Mouse (Mus musculus): ENCODE results near the gene Ssc4d. TPM values are rescaled to one million over a fixed set of nuclear protein-coding genes. Genes with fewer than 3 reads are reported as not detected.

Ssc4d gene
- polyA plus RNA-seq, 1 experiment from 2014 or later = 1.4 TPM

DNA sequence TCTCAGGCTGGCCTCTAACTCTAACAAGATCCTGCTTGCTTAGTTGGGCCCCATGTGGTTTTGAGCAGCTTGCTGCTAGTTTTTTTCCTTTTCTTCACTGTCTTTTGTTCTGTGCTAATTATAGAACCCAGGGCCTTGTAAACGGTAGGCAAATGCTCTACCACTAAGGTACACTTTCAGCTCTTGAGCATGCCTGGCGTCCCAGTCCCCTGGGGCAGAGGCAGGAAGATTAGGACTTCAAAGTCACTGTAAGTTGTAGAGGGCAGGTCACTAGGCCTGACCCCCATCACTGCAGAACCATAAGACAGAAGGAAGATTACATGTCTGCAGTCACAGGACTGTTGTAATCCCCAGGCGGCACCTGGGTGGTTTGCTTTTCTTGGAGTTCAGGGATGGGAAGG lies 28.4 kb upstream of the Ssc4d start:
- H3K4me2 ChIP-seq (ENCODE audit: low read length) = no peak overlapping the region
- H3K36me3 ChIP-seq (ENCODE audit: control insufficient read depth, insufficient read depth, low read length) = peaks cover 23% of the 10 kb centered on the region
- H3K4me1 ChIP-seq (ENCODE audit: control insufficient read depth, insufficient read depth, low read length) = no peaks in the 10 kb centered on the region
- H3K27ac ChIP-seq (replicated peaks; ENCODE audit: low read depth, low read length) = no peak overlapping the region
- ATAC-seq (ENCODE audit: low FRiP score, low TSS enrichment) (no peak), DNase-seq (no peak)
- H3K27me3 ChIP-seq (ENCODE audit: control insufficient read depth, insufficient read depth, low read length) = no peaks in the 10 kb centered on the region
- H3K9ac ChIP-seq (replicated peaks; ENCODE audit: low read length) = no peak overlapping the region
- WGBS = 44% methylated on average over 3 of the region's 3 CpGs
- no peak overlapping the region for H3K4me3 ChIP-seq (replicated peaks; ENCODE audit: low read depth, low read length)
- H3K9me3 ChIP-seq (ENCODE audit: control insufficient read depth, low read length) = no peaks in the 10 kb centered on the region

DNA sequence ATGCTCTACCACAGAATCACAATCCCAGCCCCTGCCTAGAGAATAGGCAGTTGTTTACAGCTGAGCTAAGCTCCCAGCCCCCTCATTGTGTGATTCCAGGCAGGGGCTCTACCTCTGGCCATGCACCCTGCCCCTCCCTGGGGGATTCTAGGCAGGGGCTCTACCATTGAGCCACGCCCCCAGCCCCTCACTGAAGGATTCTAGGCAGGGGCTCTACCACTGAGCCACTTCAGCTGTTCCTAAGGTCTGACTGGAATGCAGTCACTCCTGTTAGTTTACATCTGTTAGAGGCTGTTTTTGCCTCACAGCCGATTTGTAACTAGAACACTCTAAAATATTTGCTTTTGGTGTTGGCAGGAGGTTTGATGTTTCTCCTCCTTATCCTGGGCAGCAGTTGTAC lies 28.0 kb upstream of the Ssc4d start:
- Histone ChIP-seq H3K4me2 (ENCODE audit: low read length) (no peak overlapping the region), H3K27me3 (ENCODE audit: control insufficient read depth, insufficient read depth, low read length) (no peaks in the 10 kb centered on the region), H3K36me3 (ENCODE audit: control insufficient read depth, insufficient read depth, low read length) (peaks cover 27% of the 10 kb centered on the region), H3K27ac (replicated peaks; ENCODE audit: low read depth, low read length) (no peak overlapping the region), H3K9ac (replicated peaks; ENCODE audit: low read length) (no peak overlapping the region), H3K9me3 (ENCODE audit: control insufficient read depth, low read length) (no peaks in the 10 kb centered on the region), H3K4me1 (ENCODE audit: control insufficient read depth, insufficient read depth, low read length) (no peaks in the 10 kb centered on the region), H3K4me3 (replicated peaks; ENCODE audit: low read depth, low read length) (no peak overlapping the region)
- 69% methylated on average over 2 of the region's 2 CpGs for WGBS
- no peak for DNase-seq
- ATAC-seq (ENCODE audit: low FRiP score, low TSS enrichment) = no peak

DNA sequence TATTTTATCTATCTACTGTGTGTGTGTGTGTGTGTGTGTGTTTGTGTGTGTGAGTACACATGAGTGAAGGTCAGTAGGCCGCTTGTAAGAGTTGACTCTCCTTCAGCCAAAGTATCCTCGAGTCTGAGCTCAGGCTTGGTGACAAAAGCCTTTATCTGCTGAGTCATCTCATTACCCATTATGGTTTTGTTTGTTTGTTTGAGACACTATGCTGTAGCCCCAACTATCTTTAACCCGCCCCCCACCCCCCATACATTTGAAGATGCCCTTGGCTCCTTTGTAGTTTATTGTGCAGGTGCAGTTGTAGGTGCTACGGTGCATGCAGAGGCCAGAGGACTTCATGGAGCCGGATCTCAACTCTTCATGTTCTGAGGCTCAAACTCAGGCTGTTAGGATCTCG lies 26.9 kb upstream of the Ssc4d start:
- no peaks in the 10 kb centered on the region for H3K9me3 ChIP-seq (ENCODE audit: control insufficient read depth, low read length)
- no peak overlapping the region for H3K27ac ChIP-seq (replicated peaks; ENCODE audit: low read depth, low read length)
- H3K4me1 ChIP-seq (ENCODE audit: control insufficient read depth, insufficient read depth, low read length) = no peaks in the 10 kb centered on the region
- ATAC-seq (ENCODE audit: low FRiP score, low TSS enrichment) (no peak), DNase-seq (no peak)
- H3K4me3 ChIP-seq (replicated peaks; ENCODE audit: low read depth, low read length) = no peak overlapping the region
- peaks cover 35% of the 10 kb centered on the region for H3K36me3 ChIP-seq (ENCODE audit: control insufficient read depth, insufficient read depth, low read length)
- H3K4me2 ChIP-seq (ENCODE audit: low read length) = no peak overlapping the region
- no peak overlapping the region for H3K9ac ChIP-seq (replicated peaks; ENCODE audit: low read length)
- WGBS = 93% methylated on average over 6 of the region's 6 CpGs
- no peaks in the 10 kb centered on the region for H3K27me3 ChIP-seq (ENCODE audit: control insufficient read depth, insufficient read depth, low read length)

DNA sequence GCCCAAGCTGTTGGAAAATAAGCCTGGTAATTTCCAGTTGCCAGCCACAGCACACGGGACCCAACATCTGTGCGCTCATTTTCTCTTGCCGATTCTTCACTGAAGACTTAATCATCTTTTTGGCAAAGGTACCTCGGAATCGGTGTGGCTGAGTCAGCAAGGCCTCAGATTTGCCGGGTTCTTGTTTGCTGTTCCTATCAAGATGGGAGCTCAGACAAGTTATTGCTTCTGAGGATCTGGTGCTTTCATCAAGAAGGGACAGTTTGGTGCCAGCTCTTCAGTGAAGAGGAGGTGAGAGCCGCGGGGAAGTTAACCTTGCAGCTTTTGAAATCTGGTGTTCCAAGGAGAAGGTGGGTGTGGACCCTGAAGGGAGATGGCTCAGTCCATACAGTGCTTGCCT lies 21.8 kb upstream of the Ssc4d start:
- 92% methylated on average over 8 of the region's 8 CpGs for WGBS
- peak overlapping the region; percentile 70 for H3K4me2 ChIP-seq (ENCODE audit: low read length)
- no peaks in the 10 kb centered on the region for H3K27me3 ChIP-seq (ENCODE audit: control insufficient read depth, insufficient read depth, low read length)
- no peak overlapping the region for H3K27ac ChIP-seq (replicated peaks; ENCODE audit: low read depth, low read length)
- peak overlapping the region; percentile 77; the same call in 1 of the 2 replicates for H3K4me3 ChIP-seq (replicated peaks; ENCODE audit: low read depth, low read length)
- DNase-seq (no peak), ATAC-seq (ENCODE audit: low FRiP score, low TSS enrichment) (no peak)
- H3K9me3 ChIP-seq (ENCODE audit: control insufficient read depth, low read length) = no peaks in the 10 kb centered on the region
- H3K9ac ChIP-seq (replicated peaks; ENCODE audit: low read length) = peak overlapping the region; percentile 84; the same call in 1 of the 2 replicates
- H3K4me1 ChIP-seq (ENCODE audit: control insufficient read depth, insufficient read depth, low read length) = peaks cover 6% of the 10 kb centered on the region; the same call in 1 of the 2 replicates
- H3K36me3 ChIP-seq (ENCODE audit: control insufficient read depth, insufficient read depth, low read length) = peaks cover 32% of the 10 kb centered on the region

DNA sequence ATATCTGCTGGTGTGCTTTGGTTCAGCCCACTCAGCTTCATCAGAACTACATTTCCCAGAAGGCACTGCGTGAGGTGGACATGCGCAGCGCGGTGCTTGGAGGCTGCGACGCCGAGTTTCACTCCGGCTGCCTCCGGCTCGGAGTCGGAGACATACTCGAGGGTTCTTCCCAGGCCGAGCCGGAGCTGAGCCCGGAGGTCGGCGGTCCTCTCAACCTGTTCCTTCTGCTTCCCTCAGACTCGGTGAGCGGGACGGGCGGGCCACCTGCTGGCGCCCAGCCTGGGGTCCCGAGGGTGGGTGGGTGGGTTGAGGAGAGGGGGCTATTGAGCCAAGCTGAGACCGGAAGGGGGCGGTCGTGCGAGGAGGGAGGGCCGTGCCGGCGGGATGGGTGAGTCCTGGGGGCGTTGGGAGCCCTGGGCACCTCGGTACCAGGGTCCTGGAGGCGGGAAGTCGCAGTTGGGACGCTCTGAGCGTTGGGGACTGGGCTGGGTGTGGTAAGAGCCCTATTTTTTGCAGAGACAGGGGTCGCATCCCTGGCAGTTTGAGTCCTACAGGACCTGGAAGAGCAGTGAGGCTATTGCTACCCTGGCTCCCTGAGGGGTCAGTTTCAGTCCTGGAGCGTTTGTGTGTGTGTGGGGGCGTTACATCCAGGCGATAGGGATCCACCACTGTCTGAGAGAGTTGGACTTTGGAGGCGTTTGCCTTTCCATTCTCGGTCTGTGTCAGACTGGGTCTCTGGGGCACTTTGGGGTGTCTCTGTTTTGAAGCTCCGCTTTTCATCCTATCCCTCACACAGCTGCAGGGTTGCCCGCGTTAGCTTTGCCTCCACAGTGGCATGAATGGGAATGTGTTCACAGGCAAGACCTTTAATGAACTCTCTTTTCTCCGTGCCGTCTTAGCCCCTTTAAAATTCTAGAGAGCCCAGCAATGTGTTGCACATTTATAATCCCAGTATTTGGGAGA lies 20.7 kb upstream of the Ssc4d start, which contains the start of gene Dtx2:
TSS of gene Dtx2 (plus strand) at position 76 of the 963 bp plus-strand sequence.
- peak within 1 kb of the TSS; percentile 70 for H3K4me2 ChIP-seq (ENCODE audit: low read length)
- peaks cover 6% of the 10 kb centered on the region; the same call in 1 of the 2 replicates for H3K4me1 ChIP-seq (ENCODE audit: control insufficient read depth, insufficient read depth, low read length)
- no peaks in the 10 kb centered on the region for H3K27me3 ChIP-seq (ENCODE audit: control insufficient read depth, insufficient read depth, low read length)
- WGBS = under 1% methylated on average over 47 of the region's 47 CpGs
- H3K4me3 ChIP-seq (replicated peaks; ENCODE audit: low read depth, low read length) = peak within 1 kb of the TSS; percentile 77
- H3K27ac ChIP-seq (replicated peaks; ENCODE audit: low read depth, low read length) = peak within 1 kb of the TSS; percentile 79
- ATAC-seq (ENCODE audit: low FRiP score, low TSS enrichment) = peak; percentile 90
- DNase-seq = peak; percentile 97
- H3K36me3 ChIP-seq (ENCODE audit: control insufficient read depth, insufficient read depth, low read length) = peaks cover 32% of the 10 kb centered on the region
- H3K9ac ChIP-seq (replicated peaks; ENCODE audit: low read length) = peak within 1 kb of the TSS; percentile 84
- no peaks in the 10 kb centered on the region for H3K9me3 ChIP-seq (ENCODE audit: control insufficient read depth, low read length)

DNA sequence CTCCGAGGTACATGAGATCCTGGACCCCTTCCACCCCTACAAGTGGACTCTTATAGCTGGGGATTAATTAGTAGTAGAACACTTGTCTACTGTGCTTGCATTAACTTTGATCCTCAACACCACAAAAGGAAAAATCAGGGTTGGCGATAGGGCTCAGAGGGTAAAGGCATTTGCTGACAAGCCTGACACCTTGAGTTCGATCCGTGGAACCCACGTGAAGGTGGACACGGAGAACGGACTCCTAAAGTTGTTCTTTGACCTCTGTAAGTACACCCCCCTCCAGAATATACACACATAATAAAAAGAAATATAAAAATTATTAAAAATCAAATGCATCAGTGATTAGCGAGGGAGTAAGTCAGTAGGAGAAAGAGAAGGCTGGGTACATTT lies 20.0 kb upstream of the Ssc4d start:
- peaks cover 6% of the 10 kb centered on the region; the same call in 1 of the 2 replicates for H3K4me1 ChIP-seq (ENCODE audit: control insufficient read depth, insufficient read depth, low read length)
- ATAC-seq (ENCODE audit: low FRiP score, low TSS enrichment) (0 out of 2 replicates have a peak, but pooled peaks have one; percentile 9), DNase-seq (no peak)
- WGBS = 64% methylated on average over 8 of the region's 8 CpGs
- H3K4me3 ChIP-seq (replicated peaks; ENCODE audit: low read depth, low read length) = peak overlapping the region; percentile 77; the same call in 1 of the 2 replicates
- no peak overlapping the region; the same call in 1 of the 2 replicates for H3K4me2 ChIP-seq (ENCODE audit: low read length)
- peaks cover 27% of the 10 kb centered on the region for H3K36me3 ChIP-seq (ENCODE audit: control insufficient read depth, insufficient read depth, low read length)
- H3K27me3 ChIP-seq (ENCODE audit: control insufficient read depth, insufficient read depth, low read length) = no peaks in the 10 kb centered on the region
- no peaks in the 10 kb centered on the region for H3K9me3 ChIP-seq (ENCODE audit: control insufficient read depth, low read length)
- H3K27ac ChIP-seq (replicated peaks; ENCODE audit: low read depth, low read length) = no peak overlapping the region
- H3K9ac ChIP-seq (replicated peaks; ENCODE audit: low read length) = no peak overlapping the region

DNA sequence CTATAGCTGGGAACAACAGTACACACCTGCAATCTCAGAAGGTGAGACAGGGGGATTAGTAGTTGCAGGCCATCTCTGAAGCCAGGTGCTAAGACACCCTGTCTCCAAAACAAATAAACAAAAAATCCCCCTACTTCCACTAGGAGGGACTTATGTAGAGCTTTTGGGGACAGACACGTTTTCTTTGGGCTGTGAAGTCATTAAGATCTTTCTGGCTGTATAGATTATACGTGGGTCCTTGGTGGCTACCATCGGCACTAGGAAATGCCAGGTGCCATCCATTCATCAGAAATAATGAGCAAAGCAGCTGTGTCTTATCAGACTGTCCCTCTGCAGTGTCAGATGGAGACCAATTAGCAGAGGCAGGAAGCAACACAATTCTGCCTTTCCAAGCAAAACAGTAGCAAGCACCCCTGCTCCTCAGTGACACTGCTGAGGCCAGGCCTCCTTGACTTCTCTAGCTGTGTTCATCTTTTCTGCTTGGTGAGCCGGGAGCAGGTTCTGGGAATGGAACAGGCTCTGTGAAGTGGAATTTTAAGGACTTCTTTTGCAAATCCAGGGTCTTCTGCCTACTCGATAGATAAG lies 19.1 kb upstream of the Ssc4d start:
- Histone ChIP-seq H3K4me2 (ENCODE audit: low read length) (no peak overlapping the region), H3K9me3 (ENCODE audit: control insufficient read depth, low read length) (no peaks in the 10 kb centered on the region), H3K4me3 (replicated peaks; ENCODE audit: low read depth, low read length) (no peak overlapping the region), H3K27me3 (ENCODE audit: control insufficient read depth, insufficient read depth, low read length) (no peaks in the 10 kb centered on the region), H3K36me3 (ENCODE audit: control insufficient read depth, insufficient read depth, low read length) (peaks cover 19% of the 10 kb centered on the region), H3K4me1 (ENCODE audit: control insufficient read depth, insufficient read depth, low read length) (peaks cover 6% of the 10 kb centered on the region; the same call in 1 of the 2 replicates), H3K9ac (replicated peaks; ENCODE audit: low read length) (no peak overlapping the region), H3K27ac (replicated peaks; ENCODE audit: low read depth, low read length) (no peak overlapping the region)
- 58% methylated on average over 5 of the region's 5 CpGs for WGBS
- DNase-seq = no peak
- no peak for ATAC-seq (ENCODE audit: low FRiP score, low TSS enrichment)

DNA sequence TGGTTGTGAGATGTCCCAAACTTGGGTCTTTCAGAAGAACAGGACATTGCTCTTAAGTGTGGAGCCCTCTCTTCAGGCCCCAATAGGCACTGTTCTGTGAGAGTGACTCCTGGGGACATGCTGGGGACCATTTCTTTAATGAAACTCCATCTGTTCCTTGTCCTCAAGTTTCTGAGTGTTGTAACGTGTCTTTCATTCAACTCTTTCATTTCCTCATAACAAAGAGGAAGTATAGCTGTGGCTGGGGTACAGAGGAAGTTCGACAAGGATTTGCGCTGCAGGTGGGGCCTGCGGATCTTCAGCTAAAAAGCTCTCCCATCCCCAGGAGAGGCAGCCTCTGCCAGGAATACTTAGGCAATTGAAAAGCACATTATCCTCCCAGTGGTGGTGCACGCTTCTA lies 16.3 kb upstream of the Ssc4d start:
- peaks cover 2% of the 10 kb centered on the region; the same call in 1 of the 2 replicates for H3K4me1 ChIP-seq (ENCODE audit: control insufficient read depth, insufficient read depth, low read length)
- DNase-seq (no peak), ATAC-seq (ENCODE audit: low FRiP score, low TSS enrichment) (no peak)
- H3K4me3 ChIP-seq (replicated peaks; ENCODE audit: low read depth, low read length) = no peak overlapping the region
- WGBS = 77% methylated on average over 5 of the region's 5 CpGs
- no peaks in the 10 kb centered on the region for H3K36me3 ChIP-seq (ENCODE audit: control insufficient read depth, insufficient read depth, low read length)
- no peak overlapping the region for H3K27ac ChIP-seq (replicated peaks; ENCODE audit: low read depth, low read length)
- H3K9ac ChIP-seq (replicated peaks; ENCODE audit: low read length) = no peak overlapping the region
- no peaks in the 10 kb centered on the region for H3K27me3 ChIP-seq (ENCODE audit: control insufficient read depth, insufficient read depth, low read length)
- no peaks in the 10 kb centered on the region for H3K9me3 ChIP-seq (ENCODE audit: control insufficient read depth, low read length)
- no peak overlapping the region for H3K4me2 ChIP-seq (ENCODE audit: low read length)
